Mouse (Mus musculus) kidney, embryonic 14.5 days (tissue): ENCODE results near the gene Naif1. TPM values are rescaled to one million over a fixed set of nuclear protein-coding genes. Genes with fewer than 3 reads are reported as not detected.

ENCODE experiments used
- ATAC-seq: fragments of 200-750 bp; cut with Nextera tagmentation; 2 replicates; pipeline ENCODE4 v1.8.0; 2017; ENCODE audit warnings: moderate number of reproducible peaks, mild to moderate bottlenecking, moderate TSS enrichment, moderate library complexity; ENCODE audit not compliant: low FRiP score, low TSS enrichment
- H3K27ac ChIP-seq: fragments of 300-500 bp; sonication (generic); 2 replicates; pipeline ENCODE4 v1.5.1; 2014; ENCODE audit warnings: low read depth, mild to moderate bottlenecking, low read length, moderate library complexity, mixed read lengths
- H3K27me3 ChIP-seq: fragments of 300-500 bp; sonication (generic); 2 replicates; pipeline ENCODE4 v1.6.1; 2014; ENCODE audit warnings: mild to moderate bottlenecking, low read length; ENCODE audit not compliant: control insufficient read depth, insufficient read depth
- H3K36me3 ChIP-seq: fragments of 300-500 bp; sonication (generic); 2 replicates; pipeline ENCODE4 v1.6.1; 2014; ENCODE audit warnings: low read length, mixed read lengths; ENCODE audit not compliant: control insufficient read depth, insufficient read depth
- H3K4me1 ChIP-seq: fragments of 300-500 bp; sonication (generic); 2 replicates; pipeline ENCODE4 v1.6.1; 2014; ENCODE audit warnings: low read length, mixed read lengths; ENCODE audit not compliant: control insufficient read depth, insufficient read depth
- H3K4me2 ChIP-seq: fragments of 300-500 bp; sonication (generic); replicated peaks from 2 replicates; pipeline ENCODE4 v1.6.1; 2014; ENCODE audit warnings: low read depth, mild to moderate bottlenecking, low read length
- H3K4me3 ChIP-seq: fragments of 300-500 bp; sonication (generic); 2 replicates; pipeline ENCODE4 v1.5.1; 2014; ENCODE audit warnings: mild to moderate bottlenecking, low read length
- H3K9ac ChIP-seq: fragments of 300-500 bp; sonication (generic); 2 replicates; pipeline ENCODE4 v1.6.1; 2014; ENCODE audit warnings: low read depth, mild to moderate bottlenecking, low read length, moderate library complexity
- H3K9me3 ChIP-seq: fragments of 300-500 bp; sonication (generic); 2 replicates; pipeline ENCODE4 v1.6.1; 2016; ENCODE audit warnings: low read length; ENCODE audit not compliant: control insufficient read depth
- WGBS: fragments of 180-500 bp; shearing (Covaris S2); extraction: QIAGEN DNeasy Blood & Tissue Kit; methylation state at CpG from one replicate; pipeline ENCODE4 v1.1.7; 2014; 5-methylcytosine and 5-hydroxymethylcytosine counted together
- polyA plus RNA-seq: library from polyadenylated mRNA; unstranded; fragments of >200 nt; fragmentation: Nextera tagmentation; extraction: Ambion mirVana; gene quantifications from 2 replicates; pipeline ENCODE4 v1.2.1, GENCODE M21; 2014

Naif1 gene
- 6.4 and 6.8 TPM in 2 replicates for polyA plus RNA-seq

DNA sequence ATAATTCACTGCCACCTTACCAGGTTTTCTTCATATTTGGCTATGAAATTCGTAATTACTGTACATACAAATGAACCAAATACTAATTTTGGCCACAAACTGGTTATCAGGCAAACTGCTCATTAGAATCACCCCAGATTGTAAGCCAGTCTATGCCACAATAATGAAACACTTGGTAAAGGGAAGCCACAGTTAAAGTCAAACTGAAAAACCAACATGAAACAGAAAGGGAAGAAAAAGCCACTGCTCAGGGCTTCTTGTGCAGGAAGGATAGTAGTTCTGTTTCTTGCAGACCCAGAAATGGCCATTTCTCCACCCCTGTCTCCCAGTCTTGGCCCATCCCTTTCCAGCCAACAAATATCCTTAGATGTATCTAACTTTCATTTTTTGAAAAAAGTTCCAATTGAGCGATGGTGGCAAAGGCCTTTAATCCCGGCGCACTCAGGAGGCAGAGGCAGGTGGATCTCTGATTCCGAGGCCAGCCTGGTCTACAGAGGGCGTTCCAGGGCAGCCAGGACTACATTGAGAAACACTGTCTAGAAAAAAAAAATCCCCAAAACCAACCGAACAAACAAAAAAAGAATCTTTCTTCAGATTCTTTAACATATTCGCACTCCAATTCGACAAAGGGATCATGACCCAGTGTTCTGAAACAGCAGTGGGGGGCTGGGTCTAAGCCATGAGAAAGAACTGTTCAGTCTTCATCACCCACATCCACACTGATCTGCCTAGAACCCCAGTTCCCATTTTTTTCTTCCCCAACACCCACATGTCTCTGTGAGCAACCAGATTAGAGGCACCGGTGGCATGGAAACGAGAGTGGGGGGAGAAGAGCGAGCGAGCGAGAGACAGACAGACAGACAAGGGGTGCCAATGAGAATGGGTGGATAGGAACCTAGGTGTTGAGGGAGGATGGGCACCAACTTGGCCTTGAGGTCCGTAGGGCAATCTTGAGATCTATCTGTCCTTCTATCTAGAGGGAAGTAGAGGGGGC lies at the start of gene Naif1:
Gene Naif1 (plus strand): TSS at position 697 of the 994 bp plus-strand sequence.
- ATAC-seq: no peak
- Histone ChIP-seq H3K9ac (peak within 1 kb of the TSS; percentile 91), H3K9me3 (no peaks in the 10 kb centered on the region), H3K27ac (peak within 1 kb of the TSS; percentile 92), H3K4me1 (peaks cover 13% of the 10 kb centered on the region; the same call in 1 of the 2 replicates), H3K4me3 (peak within 1 kb of the TSS; percentile 80), H3K4me2 (peak within 1 kb of the TSS; percentile 91), H3K36me3 (peaks cover 7% of the 10 kb centered on the region), H3K27me3 (no peaks in the 10 kb centered on the region)
- 81% methylated on average over 15 of the region's 15 CpGs for WGBS

DNA sequence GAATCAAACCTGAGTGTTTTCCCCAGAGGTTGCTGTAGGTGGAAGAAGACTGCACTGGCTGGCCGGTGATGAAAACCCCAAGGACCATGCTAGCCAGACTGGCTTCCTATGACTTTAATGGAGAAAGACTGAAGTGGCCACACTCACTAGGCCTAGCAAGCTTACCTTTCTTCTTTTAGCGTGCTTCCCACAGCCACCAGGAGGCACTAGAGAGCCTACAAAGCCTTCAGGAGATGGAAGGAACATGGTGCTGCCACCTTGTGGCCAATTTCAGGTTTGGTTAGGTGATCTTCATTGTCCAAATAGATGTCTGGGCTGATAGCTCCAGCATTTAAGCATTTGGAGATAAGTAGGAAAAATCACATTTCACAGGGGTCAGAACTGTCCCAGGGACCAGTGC lies 45.6 kb upstream of the Naif1 start:
- ATAC-seq: peak; percentile 36; the same call in 1 of the 2 replicates
- Histone ChIP-seq H3K4me1 (0 out of 2 replicates have a peak, but pooled peaks cover 7% of the 10 kb centered on the region), H3K27ac (no peak overlapping the region), H3K36me3 (peaks cover 23% of the 10 kb centered on the region), H3K4me2 (no peak overlapping the region), H3K9ac (no peak overlapping the region), H3K4me3 (no peak overlapping the region), H3K9me3 (no peaks in the 10 kb centered on the region), H3K27me3 (no peaks in the 10 kb centered on the region)
- 18% methylated on average over 2 of the region's 2 CpGs for WGBS

DNA sequence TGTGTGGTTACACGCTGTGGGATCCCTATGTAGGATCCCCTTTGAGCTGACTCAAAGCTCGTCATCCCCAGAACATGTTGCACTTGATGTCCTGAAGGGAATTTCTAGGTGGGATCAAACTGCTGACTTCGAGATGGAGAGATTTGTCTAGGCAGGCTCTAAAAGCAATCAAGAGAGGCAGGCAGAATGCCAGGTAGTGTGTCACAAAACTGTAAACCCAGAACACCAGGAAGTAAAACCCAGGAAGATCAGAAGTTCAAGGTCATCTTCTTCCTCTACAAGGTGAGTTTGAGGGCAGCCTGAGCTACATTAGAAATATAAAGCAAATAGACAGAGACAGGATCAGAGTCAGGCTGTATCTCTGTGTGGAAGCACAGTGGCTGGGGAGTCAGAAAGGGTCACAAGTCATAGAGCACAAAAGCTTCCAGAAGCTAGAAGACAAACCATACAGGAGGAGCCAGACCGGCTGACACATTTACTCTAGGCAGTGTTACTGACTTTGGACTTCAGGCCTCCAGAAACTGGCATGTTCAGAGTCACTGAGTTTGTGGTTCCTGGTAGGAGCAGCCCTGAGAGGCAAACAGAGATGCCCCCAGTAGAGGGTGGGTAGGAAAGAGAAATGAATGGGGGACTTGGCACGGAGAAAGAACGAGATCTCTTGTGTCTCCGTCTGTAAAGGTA lies 43.0 kb upstream of the Naif1 start:
- H3K36me3 ChIP-seq: peaks cover 6% of the 10 kb centered on the region; the same call in 1 of the 2 replicates
- H3K27ac ChIP-seq: no peak overlapping the region
- H3K9me3 ChIP-seq: no peaks in the 10 kb centered on the region
- H3K4me1 ChIP-seq: 0 out of 2 replicates have a peak, but pooled peaks cover 7% of the 10 kb centered on the region
- no peak overlapping the region for H3K9ac ChIP-seq
- no peak for ATAC-seq
- whole genome bisulfite sequencing: 86% methylated on average over 7 of the region's 7 CpGs
- no peaks in the 10 kb centered on the region for H3K27me3 ChIP-seq
- no peak overlapping the region for H3K4me3 ChIP-seq
- no peak overlapping the region for H3K4me2 ChIP-seq

DNA sequence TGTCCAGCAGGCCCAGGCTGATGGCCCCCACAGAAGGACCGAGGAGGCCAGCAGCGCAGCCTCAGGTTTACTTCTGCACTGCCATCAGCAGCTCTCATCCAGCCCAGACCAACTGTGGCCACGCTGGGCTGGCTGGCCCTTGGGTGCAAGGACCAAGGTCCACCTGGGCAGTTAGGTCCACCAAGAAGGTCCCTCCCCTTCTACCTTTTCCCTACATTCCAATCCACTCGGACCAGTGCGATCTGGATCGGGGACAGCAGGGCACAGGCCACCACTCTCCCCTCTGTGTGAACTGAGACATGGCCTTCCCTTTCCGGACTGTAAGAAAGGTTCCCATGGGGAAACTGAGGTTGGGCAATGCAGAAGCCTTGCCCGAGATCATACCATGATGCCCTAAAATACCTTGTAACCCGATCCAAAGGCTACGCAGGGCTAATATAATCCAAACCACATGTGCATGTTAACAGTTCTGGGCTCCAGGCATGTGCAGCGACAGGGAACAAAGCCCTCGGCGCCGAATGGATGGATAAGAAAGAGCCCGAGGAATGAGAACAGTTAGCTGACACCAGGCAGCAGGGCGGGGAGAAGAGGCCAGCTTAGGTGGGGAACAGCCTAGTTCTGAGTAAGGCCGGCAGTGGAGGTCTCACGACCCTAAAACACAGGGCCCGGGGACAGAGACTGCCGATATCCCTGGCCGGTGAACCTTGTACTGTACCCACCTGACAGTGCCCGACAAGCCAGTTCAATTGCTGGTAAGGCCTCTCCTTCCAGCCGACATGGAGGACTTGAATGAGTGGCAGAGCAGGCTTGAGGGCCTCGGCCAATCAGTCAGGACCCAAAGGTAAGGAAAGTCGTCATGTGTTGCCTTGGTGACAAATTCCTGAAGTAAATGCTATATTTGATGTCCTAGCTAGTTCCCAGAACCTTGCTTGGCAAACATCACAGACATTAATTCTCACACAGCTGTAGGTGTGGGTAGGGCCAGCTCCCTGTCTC lies 41.5 kb upstream of the Naif1 start:
- Histone ChIP-seq H3K36me3 (no peaks in the 10 kb centered on the region), H3K27me3 (no peaks in the 10 kb centered on the region), H3K27ac (peak overlapping the region; percentile 30; the same call in 1 of the 2 replicates), H3K9me3 (no peaks in the 10 kb centered on the region), H3K4me3 (no peak overlapping the region), H3K9ac (no peak overlapping the region), H3K4me2 (no peak overlapping the region; the same call in 1 of the 2 replicates), H3K4me1 (0 out of 2 replicates have a peak, but pooled peaks cover 7% of the 10 kb centered on the region)
- 59% methylated on average over 25 of the region's 25 CpGs for WGBS
- 0 out of 2 replicates have a peak, but pooled peaks have one; percentile 38 for ATAC-seq

DNA sequence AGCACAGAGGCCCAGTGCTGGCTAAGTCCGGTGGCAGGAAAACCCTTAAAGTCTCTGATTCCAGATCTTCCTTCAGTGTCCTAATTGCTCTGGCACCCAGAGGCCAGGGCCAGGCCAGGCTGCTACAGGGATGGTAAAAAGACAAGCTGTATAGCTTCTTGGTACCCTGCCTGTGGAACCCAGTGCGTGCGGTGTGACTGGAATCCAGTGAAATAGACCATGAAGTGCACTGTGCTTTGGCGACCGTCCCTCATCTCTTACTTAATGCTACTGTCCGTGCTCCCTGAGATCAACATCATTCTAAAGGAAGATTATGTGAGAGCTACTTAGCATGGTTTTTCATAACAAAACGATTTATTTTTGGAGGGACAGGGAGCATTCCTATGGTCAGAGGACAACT lies 38.9 kb upstream of the Naif1 start:
- ATAC-seq: no peak
- peaks cover 24% of the 10 kb centered on the region for H3K36me3 ChIP-seq
- H3K4me2 ChIP-seq: no peak overlapping the region
- H3K9ac ChIP-seq: no peak overlapping the region
- H3K4me3 ChIP-seq: no peak overlapping the region
- no peaks in the 10 kb centered on the region for H3K27me3 ChIP-seq
- no peaks in the 10 kb centered on the region for H3K9me3 ChIP-seq
- H3K4me1 ChIP-seq: 0 out of 2 replicates have a peak, but pooled peaks cover 7% of the 10 kb centered on the region
- no peak overlapping the region for H3K27ac ChIP-seq
- WGBS: 76% methylated on average over 7 of the region's 7 CpGs

GRCm38 (mm10) chr2:32412742-32413531 lies 37.3 kb upstream of the Naif1 start:
- H3K4me1 ChIP-seq: 0 out of 2 replicates have a peak, but pooled peaks cover 7% of the 10 kb centered on the region
- no peaks in the 10 kb centered on the region for H3K9me3 ChIP-seq
- no peak overlapping the region for H3K4me2 ChIP-seq
- ATAC-seq: no peak
- H3K9ac ChIP-seq: no peak overlapping the region
- H3K36me3 ChIP-seq: peaks cover 39% of the 10 kb centered on the region
- 89% methylated on average over 6 of the region's 6 CpGs for WGBS
- no peaks in the 10 kb centered on the region for H3K27me3 ChIP-seq
- no peak overlapping the region for H3K4me3 ChIP-seq
- no peak overlapping the region for H3K27ac ChIP-seq

GRCm38 (mm10) chr2:32413936-32414335 lies 36.3 kb upstream of the Naif1 start:
- Histone ChIP-seq H3K27me3 (no peaks in the 10 kb centered on the region), H3K4me1 (peaks cover 3% of the 10 kb centered on the region), H3K4me2 (no peak overlapping the region), H3K36me3 (peaks cover 49% of the 10 kb centered on the region), H3K4me3 (no peak overlapping the region), H3K9ac (no peak overlapping the region; the same call in 1 of the 2 replicates), H3K27ac (no peak overlapping the region), H3K9me3 (no peaks in the 10 kb centered on the region)
- no peak for ATAC-seq
- 34% methylated on average over 5 of the region's 5 CpGs for WGBS
